Comparison of ENCODE assay signal across 27 mouse cellular contexts in the genomic region with DNA sequence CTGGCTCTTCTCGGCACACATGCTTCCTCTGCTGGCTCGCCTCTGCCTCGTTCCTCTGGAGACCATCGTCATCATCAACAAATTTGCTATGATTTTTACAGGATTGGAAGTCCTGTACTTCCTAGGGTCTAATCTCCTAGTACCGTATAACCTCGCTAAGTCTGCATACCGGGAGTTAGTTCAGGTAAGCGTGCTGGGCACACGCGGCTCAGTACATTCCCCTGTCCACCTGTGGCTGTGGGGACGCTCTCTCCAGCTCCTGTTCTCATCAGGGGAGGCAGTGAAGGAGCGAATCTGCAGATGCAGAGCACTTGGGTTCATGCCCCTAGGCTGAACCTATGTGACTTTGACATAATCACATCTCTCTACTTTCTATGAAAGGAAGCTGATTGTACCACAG. TPM values are rescaled to one million over a fixed set of nuclear protein-coding genes. Genes with fewer than 3 reads are reported as not detected.
DNase-seq lines count a peak whose midpoint lies in the region; ATAC-seq and TF ChIP-seq lines count a peak whose summit lies in the region.
"Had no signal": no experiment of that assay in that cellular context is flagged by ENCODE, and none has a peak within 500 bp of the region (broad histone marks: within the 10 kb centered on the region; RNA-seq: fewer than 3 reads in every experiment).

No protein-coding gene starts in this region.

- TF ChIP-seq CTCF in intestine, postnatal 0 days (IDR thresholded peaks at IDR 0.05; ENCODE audit: low read depth): no peak

- H3K4me2 ChIP-seq in heart, embryonic 12.5 days: no peak overlapping the region
- H3K4me2 ChIP-seq in intestine, embryonic 15.5 days (replicated peaks): no peak overlapping the region
- no peak overlapping the region for H3K4me2 ChIP-seq in intestine, postnatal 0 days (replicated peaks; ENCODE audit: low read depth)
- H3K4me2 ChIP-seq in kidney, embryonic 15.5 days: no peak overlapping the region
- H3K4me2 ChIP-seq: embryonic facial prominence, embryonic 13.5 days; embryonic facial prominence, embryonic 15.5 days; forebrain, embryonic 12.5 days had no signal

- H3K4me3 ChIP-seq in heart, embryonic 12.5 days: no peak overlapping the region
- H3K4me3 ChIP-seq in intestine, embryonic 15.5 days (replicated peaks): no peak overlapping the region
- no peak overlapping the region for H3K4me3 ChIP-seq in intestine, postnatal 0 days (ENCODE audit: low read depth, low read length)
- no peak overlapping the region for H3K4me3 ChIP-seq in kidney, embryonic 15.5 days (replicated peaks)
- H3K4me3 ChIP-seq: embryonic facial prominence, embryonic 13.5 days; embryonic facial prominence, embryonic 15.5 days; erythroblast, embryonic 14.5 days; forebrain, embryonic 10.5 days; forebrain, embryonic 12.5 days had no signal

- H3K4me1 ChIP-seq in heart, embryonic 12.5 days (replicated peaks): peaks cover 7% of the 10 kb centered on the region
- 0 out of 2 replicates have a peak, but pooled peaks cover 2% of the 10 kb centered on the region for H3K4me1 ChIP-seq in intestine, embryonic 15.5 days (replicated peaks)
- 0 out of 2 replicates have a peak, but pooled peaks cover 2% of the 10 kb centered on the region for H3K4me1 ChIP-seq in intestine, postnatal 0 days (replicated peaks; ENCODE audit: control insufficient read depth, insufficient read depth, low read length)
- peaks cover 4% of the 10 kb centered on the region; the same call in 1 of the 2 replicates for H3K4me1 ChIP-seq in kidney, embryonic 15.5 days
- H3K4me1 ChIP-seq: embryonic facial prominence, embryonic 15.5 days; forebrain, embryonic 10.5 days had no signal

- WGBS in heart, embryonic 12.5 days: 93% methylated on average over 12 of the region's 12 CpGs
- 82% methylated on average over 12 of the region's 12 CpGs for WGBS in intestine, embryonic 15.5 days
- 82% methylated on average over 12 of the region's 12 CpGs for WGBS in intestine, postnatal 0 days
- WGBS in kidney, embryonic 15.5 days: 94% methylated on average over 12 of the region's 12 CpGs

- H3K9ac ChIP-seq in heart, embryonic 12.5 days: no peak overlapping the region
- H3K9ac ChIP-seq in intestine, embryonic 15.5 days: no peak overlapping the region
- no peak overlapping the region for H3K9ac ChIP-seq in intestine, postnatal 0 days (ENCODE audit: low read depth, low read length)
- H3K9ac ChIP-seq in kidney, embryonic 15.5 days: no peak overlapping the region
- H3K9ac ChIP-seq: embryonic facial prominence, embryonic 13.5 days; embryonic facial prominence, embryonic 15.5 days; forebrain, embryonic 12.5 days had no signal

- ATAC-seq in heart, embryonic 12.5 days (ENCODE audit: insufficient number of reproducible peaks, low FRiP score): no peak
- ATAC-seq in intestine, embryonic 15.5 days: 0 out of 2 replicates have a peak, but pooled peaks have one; percentile 7
- ATAC-seq in intestine, postnatal 0 days: no peak
- no peak for ATAC-seq in kidney, embryonic 15.5 days (replicated peaks; ENCODE audit: low FRiP score)
- ATAC-seq: activated CD4-positive, CD25-positive, alpha-beta regulatory T cell, adult 4 months; CD4-positive, CD25-positive, alpha-beta regulatory T cell, adult 4 months; forebrain, embryonic 14.5 days; forebrain, embryonic 16.5 days; Patski had no signal

- no peak overlapping the region for H3K27ac ChIP-seq in heart, embryonic 12.5 days (ENCODE audit: poor library complexity, severe bottlenecking)
- H3K27ac ChIP-seq in intestine, embryonic 15.5 days: no peak overlapping the region
- peak overlapping the region; percentile 3; the same call in 1 of the 2 replicates for H3K27ac ChIP-seq in intestine, postnatal 0 days (ENCODE audit: low read depth, low read length)
- H3K27ac ChIP-seq in kidney, embryonic 15.5 days: no peak overlapping the region
- H3K27ac ChIP-seq: embryonic facial prominence, embryonic 13.5 days; embryonic facial prominence, embryonic 15.5 days; forebrain, embryonic 10.5 days; forebrain, embryonic 12.5 days had no signal

- DNase-seq in heart, adult 11 months: peak; percentile 84
- no peak for DNase-seq in liver
- DNase-seq: adrenal gland, adult 8-10 months; adrenal gland, postnatal 14 days; adrenal gland, postnatal 36 days; B cell, adult 2 months; cerebellum, adult 11-12 months; cerebellum, adult 9-11 months; cerebellum, postnatal 14 days; cerebellum, postnatal 36 days; embryo, embryonic 11 days had no signal

- no peaks in the 10 kb centered on the region for H3K27me3 ChIP-seq in heart, embryonic 12.5 days (replicated peaks)
- H3K27me3 ChIP-seq in intestine, embryonic 15.5 days (replicated peaks): no peaks in the 10 kb centered on the region
- no peaks in the 10 kb centered on the region for H3K27me3 ChIP-seq in intestine, postnatal 0 days (replicated peaks; ENCODE audit: control insufficient read depth, insufficient read depth, low read length)
- no peaks in the 10 kb centered on the region for H3K27me3 ChIP-seq in kidney, embryonic 15.5 days
- H3K27me3 ChIP-seq: CH12.LX; embryonic facial prominence, embryonic 13.5 days; embryonic facial prominence, embryonic 15.5 days; forebrain, embryonic 12.5 days; Patski had no signal

- H3K36me3 ChIP-seq in heart, embryonic 12.5 days: peaks cover 86% of the 10 kb centered on the region
- H3K36me3 ChIP-seq in intestine, embryonic 15.5 days: peaks cover 37% of the 10 kb centered on the region
- peaks cover 33% of the 10 kb centered on the region for H3K36me3 ChIP-seq in intestine, postnatal 0 days (ENCODE audit: control insufficient read depth, insufficient read depth)
- peaks cover 91% of the 10 kb centered on the region for H3K36me3 ChIP-seq in kidney, embryonic 15.5 days

- H3K9me3 ChIP-seq in heart, embryonic 12.5 days (replicated peaks): 0 out of 2 replicates have a peak, but pooled peaks cover 3% of the 10 kb centered on the region
- no peaks in the 10 kb centered on the region for H3K9me3 ChIP-seq in intestine, embryonic 15.5 days
- no peaks in the 10 kb centered on the region for H3K9me3 ChIP-seq in intestine, postnatal 0 days (ENCODE audit: control insufficient read depth)
- no peaks in the 10 kb centered on the region for H3K9me3 ChIP-seq in kidney, embryonic 15.5 days (replicated peaks)
- H3K9me3 ChIP-seq: embryonic facial prominence, embryonic 13.5 days; forebrain, embryonic 10.5 days; forebrain, embryonic 12.5 days; G1E had no signal

RNA-seq across cellular contexts. Expression of a gene that starts 30.1 kb away (rescaled TPM):
- 70.6 and 71.8 TPM in 2 replicates for polyA plus RNA-seq in heart, embryonic 12.5 days (2016; fragmentation: Nextera tagmentation; extraction: Ambion mirVana)
- 52.1 and 54.8 TPM in 2 replicates for polyA plus RNA-seq in intestine, embryonic 15.5 days (2015; fragmentation: Nextera tagmentation; extraction: Ambion mirVana)
- 22.8 and 28.2 TPM in 2 replicates for polyA plus RNA-seq in intestine, postnatal 0 days (2015; fragmentation: Nextera tagmentation; extraction: Ambion mirVana)
- polyA plus RNA-seq in kidney, embryonic 15.5 days (2015; fragmentation: Nextera tagmentation; extraction: Ambion mirVana): 65.2 and 65.3 TPM in 2 replicates
